ENCODE assay signal across 8 mouse cellular contexts in the genomic region with DNA sequence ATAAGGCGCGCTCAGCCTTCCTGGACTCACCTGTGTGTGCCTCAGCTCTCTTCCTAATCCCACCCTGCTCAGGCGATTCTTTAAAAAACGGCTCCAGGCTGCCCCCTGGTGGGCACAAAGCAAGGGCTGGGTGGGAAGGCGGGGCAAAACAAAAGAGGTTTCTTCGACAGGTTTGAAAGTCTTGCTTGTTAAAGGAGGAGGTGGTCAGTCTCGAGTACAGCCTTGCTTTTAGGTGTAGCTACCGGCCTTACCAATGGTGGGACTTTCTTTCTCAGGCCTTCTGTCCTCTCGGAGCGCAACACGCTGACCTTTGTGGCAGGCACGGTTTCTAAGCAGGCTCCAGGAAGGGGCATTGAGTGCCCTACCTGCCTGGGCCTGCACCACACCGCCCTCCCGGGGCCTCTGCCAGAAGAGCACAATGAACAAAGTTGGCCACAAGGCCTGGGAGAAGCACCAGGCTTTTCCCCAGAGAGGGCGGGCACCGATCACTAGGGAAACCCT.
DNase-seq lines count a peak whose midpoint lies in the region; ATAC-seq lines count a peak whose summit lies in the region.

No protein-coding gene starts in this region.

- peak; percentile 67 for DNase-seq in urinary bladder, adult 18-20 months (ENCODE audit: low spot score in 2 of 2)
- no peak for DNase-seq in urinary bladder, postnatal 10 days (ENCODE audit: low spot score)
- DNase-seq in cerebellum, adult 9-10 months = peak; percentile 60
- peak; percentile 83 for DNase-seq in lung, postnatal 25 days (ENCODE audit: low spot score)
- peak; percentile 75 for DNase-seq in retina, postnatal 7 days (ENCODE audit: low read depth, low spot score)

- no peaks in the 10 kb centered on the region for H3K36me3 ChIP-seq in heart, embryonic 12.5 days
- H3K36me3 ChIP-seq in kidney, embryonic 15.5 days = no peaks in the 10 kb centered on the region

- H3K9ac ChIP-seq in heart, embryonic 12.5 days = 0 out of 2 replicates have a peak overlapping the region, but pooled peaks have one; percentile 46
- peak overlapping the region; percentile 4; the same call in 1 of the 2 replicates for H3K9ac ChIP-seq in kidney, embryonic 15.5 days

- H3K27me3 ChIP-seq in heart, embryonic 12.5 days (replicated peaks) = no peaks in the 10 kb centered on the region
- H3K27me3 ChIP-seq in kidney, embryonic 15.5 days = no peaks in the 10 kb centered on the region

- H3K4me2 ChIP-seq in heart, embryonic 12.5 days = peak overlapping the region; percentile 54
- H3K4me2 ChIP-seq in kidney, embryonic 15.5 days = peak overlapping the region; percentile 48

- H3K4me3 ChIP-seq in heart, embryonic 12.5 days = peak overlapping the region; percentile 20; the same call in 1 of the 2 replicates
- peak overlapping the region; percentile 26 for H3K4me3 ChIP-seq in kidney, embryonic 15.5 days (replicated peaks)

- H3K4me1 ChIP-seq in heart, embryonic 12.5 days (replicated peaks) = peaks cover 90% of the 10 kb centered on the region
- H3K4me1 ChIP-seq in kidney, embryonic 15.5 days = peaks cover 79% of the 10 kb centered on the region

- H3K9me3 ChIP-seq in heart, embryonic 12.5 days (replicated peaks) = no peaks in the 10 kb centered on the region
- no peaks in the 10 kb centered on the region for H3K9me3 ChIP-seq in kidney, embryonic 15.5 days (replicated peaks)

- WGBS in heart, embryonic 12.5 days = 21% methylated on average over 16 of the region's 16 CpGs
- WGBS in kidney, embryonic 15.5 days = 11% methylated on average over 16 of the region's 16 CpGs

- ATAC-seq in heart, embryonic 12.5 days (ENCODE audit: insufficient number of reproducible peaks, low FRiP score) = no peak
- ATAC-seq in kidney, embryonic 15.5 days (replicated peaks; ENCODE audit: low FRiP score) = peak; percentile 67
- no peak for ATAC-seq in monocyte, adult 5-6 weeks (replicated peaks; ENCODE audit: insufficient number of reproducible peaks, low FRiP score, low TSS enrichment, poor library complexity, severe bottlenecking)

- H3K27ac ChIP-seq in heart, embryonic 12.5 days (ENCODE audit: poor library complexity, severe bottlenecking) = no peak overlapping the region
- peak overlapping the region; percentile 78 for H3K27ac ChIP-seq in kidney, embryonic 15.5 days
